Mouse (Mus musculus) CH12F3 (cell line): ENCODE results near the gene Krtap2-4.

Experiments
- in situ Hi-C: fragments of 300-500 bp; cut with MboI; formaldehyde crosslinking; loops from 2 replicates; pipeline ENCODE4 v1.14.3; 2020; ENCODE audit warnings: low sequenced_read_pairs

Gene Krtap2-4

DNA sequence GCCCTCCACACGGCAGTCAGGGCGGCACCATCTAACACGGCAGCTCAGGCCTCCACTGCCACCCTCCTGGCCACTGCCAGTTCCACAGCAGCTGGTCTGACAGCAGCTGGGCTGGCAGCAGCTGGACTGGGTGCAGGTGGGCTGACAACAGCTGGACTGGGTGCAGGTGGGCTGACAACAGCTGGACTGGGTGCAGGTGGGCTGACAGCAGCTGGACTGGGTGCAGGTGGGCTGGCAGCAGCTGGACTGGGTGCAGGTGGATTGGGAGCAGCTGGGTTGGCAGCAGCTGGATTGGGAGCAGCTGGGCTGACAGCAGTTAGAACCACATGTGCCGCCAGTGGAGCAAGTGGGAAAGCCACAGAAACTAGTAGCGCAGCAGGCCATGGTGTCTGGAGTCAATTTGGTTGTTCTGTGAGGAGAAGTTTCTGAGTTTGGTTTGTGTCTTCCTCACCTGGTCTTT is 31.4 kb downstream of the Krtap2-4 start, which contains the start of gene Krtap1-4:
Gene Krtap1-4, minus strand, starts transcription at position 410 of the 460 bp plus-strand sequence.
- in situ Hi-C loops = no loop called here

GRCm38 (mm10) chr11:99581564-99581963 is 33.1 kb downstream of the Krtap2-4 start:
- in situ Hi-C loops = no loop called here

GRCm38 (mm10) chr11:99581051-99581450 is 33.6 kb downstream of the Krtap2-4 start:
- in situ Hi-C loops = no loop called here

- in situ Hi-C loops = no loop called here
Observed at GRCm38 (mm10) chr11:99580636-99581035, 34.0 kb downstream of the Krtap2-4 start, which contains the start of gene Krtap1-5. Krtap1-5 (minus strand) TSS chr11:99581016.

DNA sequence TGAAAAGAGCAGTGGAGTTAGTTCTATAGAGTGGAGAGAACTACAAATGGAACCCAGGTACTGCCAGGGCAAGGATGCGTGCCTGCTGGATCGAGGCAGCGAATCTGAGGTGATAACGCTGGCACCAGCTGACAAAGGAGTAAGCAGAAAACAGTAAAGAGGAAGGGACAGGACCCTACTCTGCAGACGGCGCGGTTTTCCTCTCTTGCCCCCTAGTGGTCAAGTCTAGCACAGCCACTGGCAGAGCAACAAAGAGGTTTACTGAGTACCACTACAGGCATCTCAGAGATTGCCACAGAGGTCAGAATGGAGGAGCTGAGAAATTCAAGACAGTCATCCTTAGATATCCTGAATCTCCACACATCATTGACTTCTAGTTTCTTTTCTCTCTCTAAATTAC is 40.5 kb downstream of the Krtap2-4 start:
- in situ Hi-C loops = no loop called here

GRCm38 (mm10) chr11:99573164-99573563 is 41.5 kb downstream of the Krtap2-4 start:
- in situ Hi-C loops = no loop called here

DNA sequence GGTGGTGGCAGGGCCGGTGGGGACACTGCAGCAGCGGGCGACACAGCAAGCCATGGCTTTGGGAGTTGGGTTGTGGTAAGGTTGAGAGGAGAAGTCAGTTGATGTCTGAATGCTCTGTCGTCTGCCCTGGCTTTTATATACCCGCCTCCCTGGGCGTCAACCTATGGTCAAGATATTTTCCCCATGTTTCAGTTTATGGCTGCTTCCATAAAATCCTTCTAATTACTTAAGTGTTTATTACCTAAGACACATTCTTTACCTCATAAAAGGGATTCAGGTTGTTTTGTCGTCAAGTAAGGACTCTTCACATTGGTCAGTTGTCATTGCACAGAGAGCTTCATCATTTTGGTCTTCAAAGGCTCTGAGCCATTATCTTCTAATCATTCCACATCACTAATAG is 48.1 kb downstream of the Krtap2-4 start, which contains the start of gene Krtap3-1:
Gene Krtap3-1, minus strand, starts transcription at position 101 of the 400 bp plus-strand sequence.
- in situ Hi-C loops = no loop called here
